Mouse (Mus musculus) neural tube, embryonic 15.5 days (tissue): ENCODE measurements around the gene Atpif1. TPM values are rescaled to one million over a fixed set of nuclear protein-coding genes. Genes with fewer than 3 reads are reported as not detected.
"Not testable (repeated sequence)": the region's sequence is repeated elsewhere in the genome, so short reads cannot be mapped to it uniquely, and the experiment has no call there.

ENCODE experiments used
- ATAC-seq: fragments of 200-750 bp; cut with Nextera tagmentation; 2 replicates; pipeline ENCODE4 v1.8.0; 2017; ENCODE audit warnings: mild to moderate bottlenecking, moderate TSS enrichment, moderate library complexity; ENCODE audit not compliant: low FRiP score
- H3K27ac ChIP-seq: fragments of 300-500 bp; sonication (generic); replicated peaks from 2 replicates; pipeline ENCODE4 v1.5.1; 2015; ENCODE audit warnings: mild to moderate bottlenecking, inconsistent platforms
- H3K27me3 ChIP-seq: fragments of 300-500 bp; sonication (generic); replicated peaks from 2 replicates; pipeline ENCODE4 v1.6.1; 2015; ENCODE audit warnings: inconsistent platforms
- H3K36me3 ChIP-seq: fragments of 300-500 bp; sonication (generic); 2 replicates; pipeline ENCODE4 v1.6.1; 2015; ENCODE audit warnings: inconsistent platforms
- H3K4me1 ChIP-seq: fragments of 300-500 bp; sonication (generic); 2 replicates; pipeline ENCODE4 v1.6.1; 2015; ENCODE audit warnings: inconsistent platforms
- H3K4me2 ChIP-seq: fragments of 300-500 bp; sonication (generic); 2 replicates; pipeline ENCODE4 v1.6.1; 2015; ENCODE audit warnings: inconsistent platforms, mild to moderate bottlenecking, moderate library complexity
- H3K4me3 ChIP-seq: fragments of 300-500 bp; sonication (generic); replicated peaks from 2 replicates; pipeline ENCODE4 v1.5.1; 2015; ENCODE audit warnings: mild to moderate bottlenecking, inconsistent platforms
- H3K9ac ChIP-seq: fragments of 300-500 bp; sonication (generic); replicated peaks from 2 replicates; pipeline ENCODE4 v1.6.1; 2015; ENCODE audit warnings: mild to moderate bottlenecking, inconsistent platforms
- H3K9me3 ChIP-seq: fragments of 300-500 bp; sonication (generic); replicated peaks from 2 replicates; pipeline ENCODE4 v1.6.1; 2016; ENCODE audit warnings: inconsistent platforms
- WGBS: fragments of 180-500 bp; shearing (Covaris S2); methylation state at CpG from one replicate; pipeline ENCODE4 v1.1.7; 2015; ENCODE audit warnings: mixed read lengths; 5-methylcytosine and 5-hydroxymethylcytosine counted together
- polyA plus RNA-seq: library from polyadenylated mRNA; unstranded; fragments of >200 nt; fragmentation: Nextera tagmentation; extraction: Ambion mirVana; gene quantifications from 2 replicates; pipeline ENCODE4 v1.2.1, GENCODE M21; 2015

Gene Atpif1
- polyA plus RNA-seq, 1 experiment from 2014 or later: 1,513 TPM

GRCm38 (mm10) chr4:132488521-132488920 lies 44.9 kb downstream of the Atpif1 start:
- H3K36me3 ChIP-seq: no peaks in the 10 kb centered on the region; the same call in 1 of the 2 replicates
- 88% methylated on average over 3 of the region's 3 CpGs for WGBS

GRCm38 (mm10) chr4:132484820-132485219 lies 48.6 kb downstream of the Atpif1 start:
- H3K27me3 ChIP-seq: no peaks in the 10 kb centered on the region
- no peak overlapping the region for H3K27ac ChIP-seq
- H3K4me2 ChIP-seq: no peak overlapping the region
- no peaks in the 10 kb centered on the region for H3K9me3 ChIP-seq
- H3K9ac ChIP-seq: no peak overlapping the region
- no peak for ATAC-seq
- H3K4me1 ChIP-seq: no peaks in the 10 kb centered on the region
- 84% methylated on average over 5 of the region's 5 CpGs for WGBS
- H3K36me3 ChIP-seq: no peaks in the 10 kb centered on the region
- no peak overlapping the region for H3K4me3 ChIP-seq

More at GRCm38 (mm10) chr4:132488521-132488920, 44.9 kb downstream of the Atpif1 start:
- Histone ChIP-seq H3K4me3 (no peak overlapping the region), H3K27me3 (no peaks in the 10 kb centered on the region), H3K27ac (no peak overlapping the region), H3K4me1 (peaks cover 8% of the 10 kb centered on the region), H3K9ac (no peak overlapping the region), H3K4me2 (no peak overlapping the region), H3K9me3 (no peaks in the 10 kb centered on the region)
- ATAC-seq: no peak

- Histone ChIP-seq H3K4me1 (no peaks in the 10 kb centered on the region), H3K9ac (no peak overlapping the region), H3K4me3 (no peak overlapping the region), H3K27ac (no peak overlapping the region), H3K27me3 (no peaks in the 10 kb centered on the region), H3K36me3 (no peaks in the 10 kb centered on the region), H3K9me3 (no peaks in the 10 kb centered on the region), H3K4me2 (no peak overlapping the region)
- WGBS: 86% methylated on average over 4 of the region's 4 CpGs
- ATAC-seq: no peak
Observed at GRCm38 (mm10) chr4:132484231-132484630, 49.2 kb downstream of the Atpif1 start.

GRCm38 (mm10) chr4:132482956-132483608 lies 50.4 kb downstream of the Atpif1 start:
- Histone ChIP-seq H3K9me3 (no peaks in the 10 kb centered on the region), H3K4me1 (no peaks in the 10 kb centered on the region), H3K9ac (no peak overlapping the region), H3K4me3 (no peak overlapping the region), H3K27me3 (no peaks in the 10 kb centered on the region), H3K36me3 (no peaks in the 10 kb centered on the region), H3K4me2 (no peak overlapping the region), H3K27ac (no peak overlapping the region)
- no peak for ATAC-seq
- WGBS: 78% methylated on average over 13 of the region's 13 CpGs

- 68% methylated on average over 3 of the region's 3 CpGs for WGBS
Observed at GRCm38 (mm10) chr4:132482104-132482503, 51.4 kb downstream of the Atpif1 start.

More at GRCm38 (mm10) chr4:132482104-132482503, 51.4 kb downstream of the Atpif1 start:
- H3K9ac ChIP-seq, H3K27me3 ChIP-seq, H3K27ac ChIP-seq, H3K9me3 ChIP-seq, H3K4me3 ChIP-seq, H3K36me3 ChIP-seq, ATAC-seq, H3K4me1 ChIP-seq, H3K4me2 ChIP-seq: not testable (repeated sequence)

Other genes starting within 250 kb of the Atpif1 start
- gene Rab42, start 230.3 kb downstream of the Atpif1 start, polyA plus RNA-seq: 3.4 and 3.5 TPM in 2 replicates
- 69.9 and 70.3 TPM in 2 replicates for gene Trnau1ap, start 204.1 kb downstream of the Atpif1 start, polyA plus RNA-seq
- 28.2 and 45.5 TPM in 2 replicates for gene Rcc1, start 180.1 kb downstream of the Atpif1 start, polyA plus RNA-seq
- gene Phactr4, start 111.2 kb downstream of the Atpif1 start, polyA plus RNA-seq: 6.5 and 8.5 TPM in 2 replicates
- gene Med18, start 69.7 kb downstream of the Atpif1 start, polyA plus RNA-seq: 13.9 and 16.9 TPM in 2 replicates
- gene Sesn2, start 23.2 kb downstream of the Atpif1 start, polyA plus RNA-seq: 11.9 and 14.2 TPM in 2 replicates
- 135 and 146 TPM in 2 replicates for gene Dnajc8, start 1.9 kb upstream of the Atpif1 start, polyA plus RNA-seq
- gene Ptafr, start 30.4 kb upstream of the Atpif1 start, polyA plus RNA-seq: 0.65 and 1.2 TPM in 2 replicates
- gene Eya3, start 105.3 kb upstream of the Atpif1 start, polyA plus RNA-seq: 11.1 and 16.2 TPM in 2 replicates
- gene Xkr8, start 198.9 kb upstream of the Atpif1 start, polyA plus RNA-seq: 6.2 and 6.4 TPM in 2 replicates
- 0.54 and 0.64 TPM in 2 replicates for gene Smpdl3b, start 223.6 kb upstream of the Atpif1 start, polyA plus RNA-seq
- 35.8 and 58.8 TPM in 2 replicates for gene Rpa2, start 234.7 kb upstream of the Atpif1 start, polyA plus RNA-seq